Mouse (Mus musculus) olfactory bulb, adult 2 months (tissue): Measurements from ENCODE around the gene Tspan9.

Experiments
- CTCF ChIP-seq: fragments of 200-500 bp; IDR thresholded peaks from 2 replicates; pipeline ENCODE4 v1.5.1; 2012; ENCODE audit warnings: low read depth, mild to moderate bottlenecking, low read length, moderate library complexity; ENCODE audit not compliant: insufficient read depth
- POLR2A ChIP-seq: fragments of 200-500 bp; IDR thresholded peaks from 2 replicates; pipeline ENCODE4 v1.6.1; 2012; ENCODE audit warnings: mild to moderate bottlenecking, low read depth, low read length, moderate library complexity; ENCODE audit not compliant: insufficient read depth

GRCm38 (mm10) chr6:128106154-128106553, 37.2 kb downstream of the Tspan9 start:
- TF ChIP-seq POLR2A: no peak
- no peak for TF ChIP-seq CTCF
